Mouse (Mus musculus): ENCODE results near the gene Sema6d. TPM values are rescaled to one million over a fixed set of nuclear protein-coding genes. Genes with fewer than 3 reads are reported as not detected.

Sema6d gene
- polyA plus RNA-seq, 1 experiment from 2014 or later: 11.4 TPM

- no peak overlapping the region for H3K4me3 ChIP-seq
- peaks cover 5% of the 10 kb centered on the region; the same call in 1 of the 2 replicates for H3K4me1 ChIP-seq
- no peak for ATAC-seq (ENCODE audit: insufficient number of reproducible peaks, insufficient read depth, low FRiP score, low TSS enrichment, low read depth)
- no peak overlapping the region for H3K27ac ChIP-seq
- no peaks in the 10 kb centered on the region for H3K27me3 ChIP-seq
- no peaks in the 10 kb centered on the region for H3K9me3 ChIP-seq
- H3K36me3 ChIP-seq: peaks cover 9% of the 10 kb centered on the region
- 79% methylated on average over 5 of the region's 5 CpGs for WGBS
- no peak overlapping the region for H3K9ac ChIP-seq
- no peak overlapping the region for H3K4me2 ChIP-seq
These were observed 561.4 kb downstream of the Sema6d start for GRCm38 (mm10) chr2:124651146-124651545.

GRCm38 (mm10) chr2:124653161-124653560 lies 563.4 kb downstream of the Sema6d start:
- peaks cover 26% of the 10 kb centered on the region for H3K36me3 ChIP-seq
- peaks cover 5% of the 10 kb centered on the region; the same call in 1 of the 2 replicates for H3K4me1 ChIP-seq
- no peak for ATAC-seq (ENCODE audit: insufficient number of reproducible peaks, insufficient read depth, low FRiP score, low TSS enrichment, low read depth)
- H3K27ac ChIP-seq: no peak overlapping the region
- no peak overlapping the region for H3K4me2 ChIP-seq
- H3K9ac ChIP-seq: no peak overlapping the region
- no peaks in the 10 kb centered on the region for H3K27me3 ChIP-seq
- H3K9me3 ChIP-seq: no peaks in the 10 kb centered on the region
- 91% methylated on average over 7 of the region's 7 CpGs for WGBS
- no peak overlapping the region for H3K4me3 ChIP-seq

- ATAC-seq (ENCODE audit: insufficient number of reproducible peaks, insufficient read depth, low FRiP score, low TSS enrichment, low read depth): no peak
- WGBS: 84% methylated on average over 11 of the region's 11 CpGs
- Histone ChIP-seq H3K27me3 (no peaks in the 10 kb centered on the region), H3K4me3 (no peak overlapping the region), H3K36me3 (peaks cover 49% of the 10 kb centered on the region), H3K4me2 (no peak overlapping the region), H3K27ac (no peak overlapping the region), H3K4me1 (no peaks in the 10 kb centered on the region), H3K9ac (no peak overlapping the region), H3K9me3 (no peaks in the 10 kb centered on the region)
These were observed 567.6 kb downstream of the Sema6d start for GRCm38 (mm10) chr2:124657358-124657757.

- no peaks in the 10 kb centered on the region for H3K9me3 ChIP-seq
- no peak overlapping the region for H3K9ac ChIP-seq
- no peak overlapping the region for H3K27ac ChIP-seq
- no peak for ATAC-seq (ENCODE audit: insufficient number of reproducible peaks, insufficient read depth, low FRiP score, low TSS enrichment, low read depth)
- H3K4me3 ChIP-seq: no peak overlapping the region
- H3K36me3 ChIP-seq: peaks cover 49% of the 10 kb centered on the region
- WGBS: 92% methylated on average over 14 of the region's 14 CpGs
- H3K4me2 ChIP-seq: no peak overlapping the region
- H3K4me1 ChIP-seq: no peaks in the 10 kb centered on the region
- H3K27me3 ChIP-seq: no peaks in the 10 kb centered on the region
These were observed 568.6 kb downstream of the Sema6d start for GRCm38 (mm10) chr2:124658374-124658773.

GRCm38 (mm10) chr2:124659601-124660000 lies 569.8 kb downstream of the Sema6d start:
- WGBS: 88% methylated on average over 13 of the region's 13 CpGs

GRCm38 (mm10) chr2:124660686-124661085 lies 570.9 kb downstream of the Sema6d start:
- no peak for ATAC-seq (ENCODE audit: insufficient number of reproducible peaks, insufficient read depth, low FRiP score, low TSS enrichment, low read depth)
- Histone ChIP-seq H3K27me3 (no peaks in the 10 kb centered on the region), H3K9ac (no peak overlapping the region), H3K4me1 (no peaks in the 10 kb centered on the region), H3K4me2 (no peak overlapping the region), H3K36me3 (peaks cover 62% of the 10 kb centered on the region), H3K4me3 (no peak overlapping the region), H3K27ac (no peak overlapping the region), H3K9me3 (no peaks in the 10 kb centered on the region)
- WGBS: 82% methylated on average over 5 of the region's 5 CpGs

More at GRCm38 (mm10) chr2:124659601-124660000, 569.8 kb downstream of the Sema6d start:
- Histone ChIP-seq H3K9ac (no peak overlapping the region), H3K4me1 (no peaks in the 10 kb centered on the region), H3K4me3 (no peak overlapping the region), H3K36me3 (peaks cover 57% of the 10 kb centered on the region), H3K27me3 (no peaks in the 10 kb centered on the region), H3K27ac (no peak overlapping the region), H3K4me2 (no peak overlapping the region), H3K9me3 (no peaks in the 10 kb centered on the region)
- ATAC-seq (ENCODE audit: insufficient number of reproducible peaks, insufficient read depth, low FRiP score, low TSS enrichment, low read depth): no peak

- Histone ChIP-seq H3K27me3 (no peaks in the 10 kb centered on the region), H3K4me1 (no peaks in the 10 kb centered on the region), H3K36me3 (peaks cover 57% of the 10 kb centered on the region), H3K9ac (no peak overlapping the region), H3K4me2 (no peak overlapping the region), H3K9me3 (no peaks in the 10 kb centered on the region), H3K4me3 (no peak overlapping the region), H3K27ac (no peak overlapping the region)
- no peak for ATAC-seq (ENCODE audit: insufficient number of reproducible peaks, insufficient read depth, low FRiP score, low TSS enrichment, low read depth)
- WGBS: 93% methylated on average over 9 of the region's 9 CpGs
These were observed 571.5 kb downstream of the Sema6d start for GRCm38 (mm10) chr2:124661316-124661715.

- Histone ChIP-seq H3K27me3 (no peaks in the 10 kb centered on the region), H3K4me3 (no peak overlapping the region), H3K4me1 (no peaks in the 10 kb centered on the region), H3K27ac (no peak overlapping the region), H3K36me3 (peaks cover 54% of the 10 kb centered on the region), H3K9me3 (no peaks in the 10 kb centered on the region), H3K4me2 (no peak overlapping the region), H3K9ac (no peak overlapping the region)
- ATAC-seq (ENCODE audit: insufficient number of reproducible peaks, insufficient read depth, low FRiP score, low TSS enrichment, low read depth): no peak
- WGBS: 31% methylated on average over 5 of the region's 5 CpGs
These were observed 572.5 kb downstream of the Sema6d start for GRCm38 (mm10) chr2:124662257-124662656.

GRCm38 (mm10) chr2:124664191-124664590 lies 574.4 kb downstream of the Sema6d start:
- Histone ChIP-seq H3K4me2 (no peak overlapping the region), H3K36me3 (peaks cover 35% of the 10 kb centered on the region), H3K4me3 (no peak overlapping the region), H3K4me1 (no peaks in the 10 kb centered on the region), H3K9me3 (no peaks in the 10 kb centered on the region), H3K27ac (no peak overlapping the region), H3K27me3 (no peaks in the 10 kb centered on the region), H3K9ac (no peak overlapping the region)
- WGBS: 97% methylated on average over 16 of the region's 16 CpGs
- ATAC-seq (ENCODE audit: insufficient number of reproducible peaks, insufficient read depth, low FRiP score, low TSS enrichment, low read depth): no peak

- Histone ChIP-seq H3K9me3 (no peaks in the 10 kb centered on the region), H3K4me3 (no peak overlapping the region), H3K9ac (no peak overlapping the region), H3K4me1 (no peaks in the 10 kb centered on the region), H3K4me2 (no peak overlapping the region), H3K36me3 (peaks cover 22% of the 10 kb centered on the region), H3K27me3 (no peaks in the 10 kb centered on the region), H3K27ac (no peak overlapping the region)
- no peak for ATAC-seq (ENCODE audit: insufficient number of reproducible peaks, insufficient read depth, low FRiP score, low TSS enrichment, low read depth)
- 89% methylated on average over 1 of the region's 1 CpGs for WGBS
These were observed 578.7 kb downstream of the Sema6d start for GRCm38 (mm10) chr2:124668431-124668830.

- no peaks in the 10 kb centered on the region for H3K9me3 ChIP-seq
- H3K9ac ChIP-seq: no peak overlapping the region
- H3K27me3 ChIP-seq: no peaks in the 10 kb centered on the region
- H3K4me2 ChIP-seq: no peak overlapping the region
- H3K4me1 ChIP-seq: no peaks in the 10 kb centered on the region
- no peak for ATAC-seq (ENCODE audit: insufficient number of reproducible peaks, insufficient read depth, low FRiP score, low TSS enrichment, low read depth)
- no peak overlapping the region for H3K4me3 ChIP-seq
- no peak overlapping the region for H3K27ac ChIP-seq
- H3K36me3 ChIP-seq: no peaks in the 10 kb centered on the region
These were observed 583.3 kb downstream of the Sema6d start for GRCm38 (mm10) chr2:124673117-124673516.

- 79% methylated on average over 5 of the region's 5 CpGs for WGBS
- Histone ChIP-seq H3K4me3 (no peak overlapping the region), H3K4me1 (no peaks in the 10 kb centered on the region), H3K27ac (no peak overlapping the region), H3K4me2 (no peak overlapping the region), H3K36me3 (no peaks in the 10 kb centered on the region), H3K9ac (no peak overlapping the region), H3K27me3 (no peaks in the 10 kb centered on the region), H3K9me3 (no peaks in the 10 kb centered on the region)
- ATAC-seq (ENCODE audit: insufficient number of reproducible peaks, insufficient read depth, low FRiP score, low TSS enrichment, low read depth): no peak
These were observed 594.7 kb downstream of the Sema6d start for GRCm38 (mm10) chr2:124684481-124684901.

GRCm38 (mm10) chr2:124690372-124690771 lies 600.6 kb downstream of the Sema6d start:
- 86% methylated on average over 1 of the region's 1 CpGs for WGBS

More at GRCm38 (mm10) chr2:124690372-124690771, 600.6 kb downstream of the Sema6d start:
- no peak for ATAC-seq (ENCODE audit: insufficient number of reproducible peaks, insufficient read depth, low FRiP score, low TSS enrichment, low read depth)
- Histone ChIP-seq H3K4me2 (no peak overlapping the region), H3K9me3 (no peaks in the 10 kb centered on the region), H3K27ac (no peak overlapping the region), H3K9ac (no peak overlapping the region), H3K27me3 (no peaks in the 10 kb centered on the region), H3K4me3 (no peak overlapping the region), H3K36me3 (no peaks in the 10 kb centered on the region), H3K4me1 (no peaks in the 10 kb centered on the region)
